Mouse (Mus musculus) cerebellum, postnatal 14 days (tissue): ENCODE measurements at regions not wholly inside any gene's neighbourhood (a gene's known extent, or its start where the extent isn't known, plus 50 kb on each side); places are given as distances from the start of the nearest gene placed in this dataset.
A peak's percentile ranks its signal among the peaks of the same experiment; 100 is the strongest.

Source experiments
- DNase-seq, 2 experiments: peaks; one replicate each; pipeline ENCODE4 v3.0.0; 2021; ENCODE audit warnings: mixed read lengths in 2 of 2

DNA sequence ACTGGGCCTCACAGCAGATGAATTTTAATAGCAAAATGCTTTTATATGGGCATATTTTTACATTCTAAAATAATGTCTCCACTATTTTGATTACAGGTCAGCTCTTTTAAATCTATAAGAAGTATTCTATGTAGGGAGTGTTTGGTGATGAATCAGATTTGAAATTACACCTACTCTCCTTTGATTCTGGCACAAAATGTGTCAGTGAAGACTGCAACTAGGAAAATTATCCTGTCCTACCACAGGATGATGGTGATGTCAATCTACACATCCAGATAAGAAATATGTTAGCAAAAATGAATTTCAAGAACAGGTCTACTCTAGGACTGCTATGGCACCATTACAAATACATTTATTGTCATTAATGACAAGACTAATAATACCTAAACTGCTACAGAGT is 60.9 kb upstream of the Acyp2 start:
- DNase-seq: no peak

- DNase-seq: peak; percentile 5 to 49
Observed at GRCm38 (mm10) chr11:30720803-30721202, 50.7 kb upstream of the Psme4 start.
